Mouse (Mus musculus): Measurements from ENCODE around the gene Telo2. TPM values are rescaled to one million over a fixed set of nuclear protein-coding genes. Genes with fewer than 3 reads are reported as not detected.

The Telo2 gene
- total RNA-seq, 2 experiments from 2014 or later, result 17.6 to 30.4 TPM

- DNase-seq, result no peak
Observed at GRCm38 (mm10) chr17:25101338-25101737, 14.4 kb downstream of the Telo2 start.

- no peak for DNase-seq
Observed at GRCm38 (mm10) chr17:25100052-25100451, 15.7 kb downstream of the Telo2 start.

DNA sequence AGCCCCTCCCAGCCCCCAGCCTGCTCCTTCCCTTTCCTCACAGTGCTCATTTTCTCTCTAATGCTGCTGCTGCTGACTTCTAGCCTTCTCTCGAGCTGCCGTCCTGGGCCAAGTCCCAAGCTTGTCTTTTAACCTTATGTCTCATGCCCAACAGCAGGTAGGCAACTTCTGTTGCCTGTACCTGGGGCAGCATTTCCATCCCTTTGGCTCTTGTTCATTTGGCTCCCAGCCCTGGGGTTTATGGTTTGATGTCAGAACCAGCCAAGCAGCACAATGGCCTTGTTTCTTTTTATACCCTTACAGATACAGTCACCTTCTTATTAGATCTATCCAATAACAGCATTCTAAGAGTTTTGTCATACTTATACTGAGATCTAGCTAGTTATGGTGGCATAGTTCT is 19.5 kb downstream of the Telo2 start:
- no peak for DNase-seq

GRCm38 (mm10) chr17:25090450-25090849 is 25.3 kb downstream of the Telo2 start:
- DNase-seq, result no peak

- DNase-seq, result no peak
Observed at GRCm38 (mm10) chr17:25089158-25089557, 26.6 kb downstream of the Telo2 start.

DNA sequence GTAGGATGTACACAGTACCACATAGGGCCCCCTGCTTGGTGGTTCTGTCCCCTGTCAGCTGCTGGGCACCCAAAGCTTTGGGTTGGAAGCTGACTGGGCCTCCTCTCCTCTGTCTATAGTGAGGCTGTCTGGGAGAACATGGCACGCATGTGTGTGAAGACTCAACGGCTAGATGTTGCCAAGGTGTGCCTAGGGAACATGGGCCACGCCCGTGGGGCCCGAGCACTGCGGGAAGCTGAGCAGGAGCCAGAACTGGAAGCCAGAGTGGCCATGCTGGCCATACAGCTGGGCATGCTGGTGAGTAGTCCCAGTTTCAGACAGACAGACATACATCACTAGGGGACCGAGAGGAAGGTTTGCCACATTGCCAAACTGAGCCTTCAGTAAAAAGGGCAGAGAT is 29.0 kb downstream of the Telo2 start:
- DNase-seq, result no peak

- peak; percentile 34 for DNase-seq
Observed at GRCm38 (mm10) chr17:25084835-25085385, 30.9 kb downstream of the Telo2 start.

DNA sequence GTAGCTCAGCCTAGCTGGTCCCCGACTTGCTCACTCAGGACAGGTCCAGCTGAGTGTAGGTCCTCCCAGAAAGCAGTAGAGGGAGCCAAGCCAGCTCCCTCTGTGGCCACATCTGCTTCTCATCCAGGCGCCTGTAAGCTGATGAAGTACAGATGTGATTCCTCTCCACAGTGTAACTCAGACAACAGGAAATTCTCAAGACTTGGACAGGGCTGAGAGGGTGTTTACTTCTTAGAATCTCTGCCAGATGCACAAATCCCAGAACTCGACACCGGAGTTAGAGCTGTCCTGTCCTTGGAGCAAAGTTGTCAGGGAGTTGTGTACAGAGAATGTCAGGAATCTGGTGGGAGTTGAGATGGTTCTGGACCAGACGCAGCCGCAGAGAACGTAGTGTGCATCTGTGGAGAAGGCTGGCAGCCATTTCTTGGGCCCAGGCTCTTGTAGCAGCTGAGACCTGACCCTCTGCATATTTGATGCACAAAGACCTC is 32.3 kb downstream of the Telo2 start, which contains the start of gene Tmem204:
TSS of gene Tmem204 (minus strand) at position 148 of the 488 bp plus-strand sequence.
- peak; percentile 52 for DNase-seq

GRCm38 (mm10) chr17:25082887-25083286 is 32.9 kb downstream of the Telo2 start:
- DNase-seq, result no peak

DNA sequence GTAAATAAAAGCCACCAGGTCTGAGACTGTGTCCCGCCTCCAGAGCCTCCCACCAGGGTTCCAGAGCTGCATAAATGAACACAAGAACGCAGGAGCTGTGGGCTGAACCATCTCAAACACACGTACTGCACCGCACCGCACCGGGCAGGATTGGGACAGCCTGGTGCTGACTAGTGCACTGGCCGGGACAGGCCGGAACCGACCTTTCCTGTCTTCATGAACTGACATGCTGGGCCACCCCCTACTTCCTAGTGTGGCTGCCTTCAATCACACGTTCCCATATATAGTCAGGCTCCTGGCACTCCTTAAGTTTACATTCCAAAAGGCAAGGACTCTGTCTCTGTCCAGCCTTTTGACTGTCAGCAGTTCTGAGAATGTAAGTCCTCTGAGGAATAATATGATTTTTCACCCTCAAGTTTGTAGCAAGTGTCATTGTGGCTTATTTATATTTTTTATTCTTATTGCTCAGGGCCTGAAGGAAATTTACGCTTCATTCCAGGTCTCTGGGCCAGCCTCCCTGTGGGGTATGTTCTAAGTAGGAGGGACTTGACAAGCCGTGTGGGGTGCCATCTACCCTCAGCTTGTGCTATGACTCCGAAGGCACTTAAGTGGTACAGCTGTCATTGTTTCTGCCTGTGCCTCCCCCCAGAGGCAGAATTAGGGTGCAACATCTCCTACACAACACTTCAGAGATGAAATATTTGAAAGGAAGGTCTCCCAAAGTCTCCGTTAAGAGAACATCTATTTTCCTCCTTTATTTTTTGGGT is 33.5 kb downstream of the Telo2 start:
- no peak for DNase-seq

DNA sequence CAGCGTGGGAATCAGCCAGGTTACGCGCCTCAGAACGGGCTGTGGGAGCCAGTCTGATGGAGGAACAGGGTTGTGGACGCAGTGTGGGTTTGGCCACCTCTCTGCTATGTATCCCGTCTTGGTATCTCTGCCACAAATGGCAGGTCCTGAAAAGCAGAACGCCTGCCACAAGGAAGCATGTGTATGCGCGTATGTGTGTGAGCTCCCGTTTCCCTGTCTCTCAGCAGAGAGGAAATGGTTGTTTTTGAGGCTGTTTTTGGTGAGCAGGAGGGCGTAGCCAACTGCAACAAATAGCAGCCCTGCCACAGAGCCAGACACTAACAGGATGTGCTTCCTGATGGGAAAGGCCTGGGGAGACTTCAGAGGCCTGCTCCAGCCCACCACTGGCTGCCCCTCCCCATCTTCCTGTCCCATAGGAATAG is 34.8 kb downstream of the Telo2 start:
- peak; percentile 48 for DNase-seq

DNA sequence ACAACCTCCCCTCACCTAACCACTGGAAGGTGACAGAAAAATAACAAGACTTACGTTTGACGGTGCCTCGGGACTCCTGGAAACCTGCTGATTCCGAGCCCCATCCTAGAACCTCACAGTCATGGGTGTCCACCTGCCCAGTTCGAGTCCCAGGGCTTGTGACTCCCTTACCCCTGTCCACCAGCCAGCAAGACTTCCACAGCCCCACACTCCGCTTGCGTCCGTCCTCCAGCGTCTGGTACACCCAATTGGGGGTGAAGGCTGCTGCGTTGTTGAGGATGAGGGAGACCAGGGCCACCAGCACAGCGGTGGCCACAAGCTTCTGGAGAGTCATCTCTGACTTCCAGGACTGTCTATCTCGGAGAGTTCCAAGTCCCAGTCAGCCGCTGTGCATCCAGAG is 35.6 kb downstream of the Telo2 start:
- DNase-seq, result no peak

GRCm38 (mm10) chr17:25077771-25078372 is 37.9 kb downstream of the Telo2 start:
- DNase-seq, result peak; percentile 86

GRCm38 (mm10) chr17:25076906-25077305 is 38.9 kb downstream of the Telo2 start:
- DNase-seq, result no peak

- DNase-seq, result no peak
Observed at GRCm38 (mm10) chr17:25068690-25069089, 47.1 kb downstream of the Telo2 start.

GRCm38 (mm10) chr17:25067442-25067851 is 48.3 kb downstream of the Telo2 start:
- peak; percentile 39 for DNase-seq

DNA sequence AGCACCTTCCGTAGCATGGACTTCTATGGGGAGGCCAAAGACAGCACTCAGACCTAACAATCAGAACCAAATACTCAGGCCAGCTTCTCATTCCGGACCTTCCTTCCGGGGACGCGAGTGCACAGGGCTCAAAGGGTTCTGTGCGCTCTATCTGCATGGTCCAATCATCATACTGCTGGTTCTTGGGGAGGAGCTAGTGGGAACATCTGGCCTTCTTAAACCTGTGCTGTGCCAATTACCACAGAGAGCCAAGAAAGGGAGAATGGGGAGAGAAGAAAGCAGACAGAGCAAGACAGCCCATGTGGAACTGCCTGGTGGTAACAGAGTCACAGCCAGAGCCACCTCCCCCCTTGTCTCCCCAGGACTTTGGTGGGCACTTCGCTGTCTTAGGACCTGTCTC is 49.2 kb downstream of the Telo2 start:
- DNase-seq, result no peak

- no peak for DNase-seq
Observed at GRCm38 (mm10) chr17:25065189-25065588, 50.6 kb downstream of the Telo2 start.

- peak; percentile 59 for DNase-seq
Observed at GRCm38 (mm10) chr17:25064351-25064750, 51.4 kb downstream of the Telo2 start.

- peak; percentile 32 for DNase-seq
Observed at GRCm38 (mm10) chr17:25063872-25064271, 51.9 kb downstream of the Telo2 start.

DNA sequence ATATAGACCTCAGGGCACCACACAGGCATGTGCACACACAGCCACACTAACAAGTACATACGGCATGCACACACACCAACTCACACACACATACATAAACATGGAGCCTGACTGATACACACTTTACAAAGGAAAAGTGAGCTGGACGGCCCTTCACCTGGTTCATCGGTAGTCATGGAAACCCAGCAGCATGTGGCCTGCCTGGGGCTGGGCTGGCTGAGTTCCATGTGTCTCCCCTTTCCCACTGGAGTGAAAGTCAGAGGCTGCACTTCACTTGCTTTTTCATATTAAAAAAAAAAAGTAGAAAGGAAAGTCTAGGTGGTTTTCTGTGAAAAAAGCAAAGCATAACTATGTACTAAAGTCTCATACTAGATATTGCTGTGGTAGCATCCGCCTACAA is 52.5 kb downstream of the Telo2 start:
- DNase-seq, result no peak

DNA sequence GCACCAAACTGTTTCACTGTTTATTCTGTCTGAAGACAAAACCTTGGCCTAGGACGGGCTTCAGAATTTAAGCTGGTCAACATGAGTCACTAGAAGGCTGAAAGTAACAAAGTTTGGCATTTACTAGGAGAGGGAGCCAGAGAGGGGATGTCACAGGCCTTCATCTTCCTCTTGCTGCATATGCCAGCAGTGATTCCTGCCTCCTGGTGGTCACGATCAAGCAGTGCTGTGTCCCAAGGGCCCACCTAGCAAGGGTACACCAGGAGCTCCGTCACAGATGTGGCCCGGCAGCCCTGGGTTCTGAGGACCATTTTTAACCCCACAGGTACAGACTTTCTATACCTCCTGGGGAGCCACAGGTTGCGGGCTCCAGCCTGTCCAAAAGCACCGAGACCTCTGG is 58.7 kb downstream of the Telo2 start:
- DNase-seq, result no peak

DNA sequence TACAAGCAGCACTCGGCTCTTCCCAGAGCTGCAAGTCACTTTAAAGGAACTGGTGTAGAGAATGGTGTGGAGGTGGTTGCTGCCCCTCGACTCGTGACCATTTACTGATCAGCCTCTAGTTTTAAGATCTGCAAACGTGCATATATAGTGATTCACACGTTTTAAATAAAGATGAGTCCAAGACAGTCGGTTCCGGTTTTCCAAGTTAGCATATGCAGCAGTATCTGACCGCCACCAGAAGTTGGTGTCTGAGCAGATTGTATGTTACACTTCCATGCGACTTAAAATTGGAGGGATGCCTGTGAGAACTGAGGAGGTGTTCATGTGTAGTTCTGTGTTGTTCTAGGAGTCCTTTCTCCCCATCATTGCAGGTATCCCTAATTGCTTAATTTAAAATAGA is 62.5 kb downstream of the Telo2 start:
- DNase-seq, result no peak
